Mouse (Mus musculus): ENCODE results near the gene Sgtb.

Sgtb gene

GRCm38 (mm10) chr13:104109816-104110521, 428 bp downstream of the Sgtb start:
- DNase-seq (ENCODE audit: low spot score): no peak

GRCm38 (mm10) chr13:104110526-104110925, 985 bp downstream of the Sgtb start:
- DNase-seq (ENCODE audit: low spot score): no peak

GRCm38 (mm10) chr13:104112266-104112900, 2.8 kb downstream of the Sgtb start:
- no peak for DNase-seq (ENCODE audit: low spot score)

- DNase-seq (ENCODE audit: low spot score): no peak
Observed at GRCm38 (mm10) chr13:104113782-104114181, 4.2 kb downstream of the Sgtb start.

GRCm38 (mm10) chr13:104114827-104115226, 5.3 kb downstream of the Sgtb start:
- no peak for DNase-seq (ENCODE audit: low spot score)

- DNase-seq (ENCODE audit: low spot score): no peak
Observed at GRCm38 (mm10) chr13:104122078-104122840, 12.7 kb downstream of the Sgtb start.

- no peak for DNase-seq (ENCODE audit: low spot score)
Observed at GRCm38 (mm10) chr13:104123662-104124381, 14.3 kb downstream of the Sgtb start.

- DNase-seq (ENCODE audit: low spot score): no peak
Observed at GRCm38 (mm10) chr13:104132561-104132960, 23.0 kb downstream of the Sgtb start.

- DNase-seq (ENCODE audit: low spot score): no peak
Observed at GRCm38 (mm10) chr13:104134510-104135085, 25.1 kb downstream of the Sgtb start.

- peak; percentile 34 for DNase-seq (ENCODE audit: low spot score)
Observed at GRCm38 (mm10) chr13:104139369-104140209, 30.0 kb downstream of the Sgtb start.

- DNase-seq (ENCODE audit: low spot score): no peak
Observed at GRCm38 (mm10) chr13:104144871-104145270, 35.3 kb downstream of the Sgtb start.

- DNase-seq (ENCODE audit: low spot score): no peak
Observed at GRCm38 (mm10) chr13:104145646-104146045, 36.1 kb downstream of the Sgtb start.

- DNase-seq (ENCODE audit: low spot score): no peak
Observed at GRCm38 (mm10) chr13:104154180-104154579, 44.6 kb downstream of the Sgtb start.

- no peak for DNase-seq (ENCODE audit: low spot score)
Observed at GRCm38 (mm10) chr13:104155106-104155505, 45.6 kb downstream of the Sgtb start.

GRCm38 (mm10) chr13:104155686-104156085, 46.1 kb downstream of the Sgtb start:
- DNase-seq (ENCODE audit: low spot score): no peak

GRCm38 (mm10) chr13:104171711-104172110, 62.2 kb downstream of the Sgtb start:
- no peak for DNase-seq (ENCODE audit: low spot score)

- DNase-seq (ENCODE audit: low spot score): no peak
Observed at GRCm38 (mm10) chr13:104172498-104172897, 63.0 kb downstream of the Sgtb start.

GRCm38 (mm10) chr13:104176874-104177273, 67.3 kb downstream of the Sgtb start:
- no peak for DNase-seq (ENCODE audit: low spot score)

- DNase-seq (ENCODE audit: low spot score): peak; percentile 26
Observed at GRCm38 (mm10) chr13:104177796-104178649, 68.5 kb downstream of the Sgtb start, which contains the start of gene Trappc13. Gene Trappc13 (minus strand): TSS chr13:104178469.

- peak; percentile 93 for DNase-seq (ENCODE audit: low spot score)
Observed at GRCm38 (mm10) chr13:104178650-104179121, 69.1 kb downstream of the Sgtb start, which contains the start of gene Trim23. Gene Trim23 (plus strand): TSS chr13:104178797.
